Mouse (Mus musculus) midbrain, embryonic 13.5 days (tissue): Measurements from ENCODE around the gene B3galt1. TPM values are rescaled to one million over a fixed set of nuclear protein-coding genes. Genes with fewer than 3 reads are reported as not detected.

Source experiments
- ATAC-seq: fragments of 200-750 bp; cut with Nextera tagmentation; 2 replicates; pipeline ENCODE4 v1.8.0; 2017; ENCODE audit warnings: mild to moderate bottlenecking, moderate TSS enrichment, moderate library complexity
- H3K27ac ChIP-seq: fragments of 300-500 bp; sonication (generic); 2 replicates; pipeline ENCODE4 v1.5.1; 2015; ENCODE audit warnings: inconsistent platforms, mild to moderate bottlenecking, moderate library complexity
- H3K27me3 ChIP-seq: fragments of 300-500 bp; sonication (generic); 2 replicates; pipeline ENCODE4 v1.6.1; 2015; ENCODE audit warnings: mild to moderate bottlenecking, inconsistent platforms
- H3K36me3 ChIP-seq: fragments of 300-500 bp; sonication (generic); 2 replicates; pipeline ENCODE4 v1.6.1; 2015; ENCODE audit warnings: mild to moderate bottlenecking, inconsistent platforms
- H3K4me1 ChIP-seq: fragments of 300-500 bp; sonication (generic); replicated peaks from 2 replicates; pipeline ENCODE4 v1.6.1; 2015; ENCODE audit warnings: inconsistent platforms
- H3K4me2 ChIP-seq: fragments of 300-500 bp; sonication (generic); replicated peaks from 2 replicates; pipeline ENCODE4 v1.6.1; 2015; ENCODE audit warnings: moderate library complexity, mild to moderate bottlenecking, inconsistent platforms
- H3K4me3 ChIP-seq: fragments of 300-500 bp; sonication (generic); replicated peaks from 2 replicates; pipeline ENCODE4 v1.5.1; 2015; ENCODE audit warnings: mild to moderate bottlenecking, inconsistent platforms
- H3K9ac ChIP-seq: fragments of 300-500 bp; sonication (generic); replicated peaks from 2 replicates; pipeline ENCODE4 v1.6.1; 2015; ENCODE audit warnings: mild to moderate bottlenecking, inconsistent platforms
- H3K9me3 ChIP-seq: fragments of 300-500 bp; sonication (generic); 2 replicates; pipeline ENCODE4 v1.6.1; 2016; ENCODE audit warnings: mild to moderate bottlenecking, inconsistent platforms
- WGBS: fragments of 180-500 bp; shearing (Covaris S2); methylation state at CpG from one replicate; pipeline ENCODE4 v1.1.7; 2015; 5-methylcytosine and 5-hydroxymethylcytosine counted together
- polyA plus RNA-seq: library from polyadenylated mRNA; unstranded; fragments of >200 nt; fragmentation: Nextera tagmentation; extraction: Ambion mirVana; gene quantifications from 2 replicates; pipeline ENCODE4 v1.2.1, GENCODE M21; 2015

Gene B3galt1
- polyA plus RNA-seq, 1 experiment from 2014 or later, result 43.5 TPM

GRCm38 (mm10) chr2:68021541-68022152, 456.0 kb downstream of the B3galt1 start:
- H3K27me3 ChIP-seq, result no peaks in the 10 kb centered on the region
- WGBS, result 88% methylated on average over 6 of the region's 6 CpGs
- H3K4me1 ChIP-seq, result no peaks in the 10 kb centered on the region
- no peaks in the 10 kb centered on the region for H3K36me3 ChIP-seq
- ATAC-seq, result no peak
- no peak overlapping the region for H3K4me2 ChIP-seq
- H3K9me3 ChIP-seq, result no peaks in the 10 kb centered on the region
- H3K9ac ChIP-seq, result no peak overlapping the region
- no peak overlapping the region for H3K4me3 ChIP-seq
- H3K27ac ChIP-seq, result no peak overlapping the region

GRCm38 (mm10) chr2:68028811-68029210, 463.1 kb downstream of the B3galt1 start:
- 97% methylated on average over 2 of the region's 2 CpGs for WGBS
- Histone ChIP-seq H3K9ac (no peak overlapping the region), H3K27me3 (no peaks in the 10 kb centered on the region), H3K27ac (no peak overlapping the region), H3K36me3 (no peaks in the 10 kb centered on the region), H3K9me3 (no peaks in the 10 kb centered on the region), H3K4me3 (no peak overlapping the region), H3K4me1 (no peaks in the 10 kb centered on the region), H3K4me2 (no peak overlapping the region)
- ATAC-seq, result no peak

- no peaks in the 10 kb centered on the region for H3K9me3 ChIP-seq
- no peak overlapping the region for H3K4me3 ChIP-seq
- no peak overlapping the region for H3K27ac ChIP-seq
- no peak for ATAC-seq
- H3K27me3 ChIP-seq, result no peaks in the 10 kb centered on the region
- no peak overlapping the region for H3K4me2 ChIP-seq
- 90% methylated on average over 3 of the region's 3 CpGs for WGBS
- no peak overlapping the region for H3K9ac ChIP-seq
- no peaks in the 10 kb centered on the region for H3K36me3 ChIP-seq
- H3K4me1 ChIP-seq, result no peaks in the 10 kb centered on the region
Observed at GRCm38 (mm10) chr2:68034711-68035110, 469.0 kb downstream of the B3galt1 start.

GRCm38 (mm10) chr2:68040752-68041151, 475.1 kb downstream of the B3galt1 start:
- no peaks in the 10 kb centered on the region for H3K36me3 ChIP-seq
- no peaks in the 10 kb centered on the region for H3K9me3 ChIP-seq
- H3K27me3 ChIP-seq, result no peaks in the 10 kb centered on the region
- WGBS, result 87% methylated on average over 5 of the region's 5 CpGs
- H3K27ac ChIP-seq, result no peak overlapping the region
- no peak overlapping the region for H3K4me2 ChIP-seq
- H3K4me3 ChIP-seq, result no peak overlapping the region
- H3K9ac ChIP-seq, result no peak overlapping the region
- no peak for ATAC-seq
- H3K4me1 ChIP-seq, result no peaks in the 10 kb centered on the region

GRCm38 (mm10) chr2:68052481-68052880, 486.8 kb downstream of the B3galt1 start:
- no peak for ATAC-seq
- 86% methylated on average over 6 of the region's 6 CpGs for WGBS
- no peak overlapping the region for H3K4me3 ChIP-seq
- H3K4me1 ChIP-seq, result no peaks in the 10 kb centered on the region
- no peak overlapping the region for H3K27ac ChIP-seq
- H3K27me3 ChIP-seq, result no peaks in the 10 kb centered on the region
- H3K36me3 ChIP-seq, result no peaks in the 10 kb centered on the region
- H3K9ac ChIP-seq, result no peak overlapping the region
- no peaks in the 10 kb centered on the region for H3K9me3 ChIP-seq
- H3K4me2 ChIP-seq, result no peak overlapping the region

- no peak overlapping the region for H3K9ac ChIP-seq
- no peak overlapping the region for H3K4me2 ChIP-seq
- H3K27me3 ChIP-seq, result no peaks in the 10 kb centered on the region
- no peak overlapping the region for H3K27ac ChIP-seq
- no peaks in the 10 kb centered on the region for H3K36me3 ChIP-seq
- H3K9me3 ChIP-seq, result no peaks in the 10 kb centered on the region
- no peak for ATAC-seq
- H3K4me1 ChIP-seq, result no peaks in the 10 kb centered on the region
- 53% methylated on average over 3 of the region's 3 CpGs for WGBS
- no peak overlapping the region for H3K4me3 ChIP-seq
Observed at GRCm38 (mm10) chr2:68053243-68053642, 487.6 kb downstream of the B3galt1 start.

- 90% methylated on average over 4 of the region's 4 CpGs for WGBS
- no peak for ATAC-seq
Observed at GRCm38 (mm10) chr2:68061341-68061740, 495.7 kb downstream of the B3galt1 start.

GRCm38 (mm10) chr2:68079426-68080360, 514.0 kb downstream of the B3galt1 start:
- WGBS, result 79% methylated on average over 5 of the region's 5 CpGs
- no peak overlapping the region for H3K27ac ChIP-seq
- H3K36me3 ChIP-seq, result no peaks in the 10 kb centered on the region
- H3K4me1 ChIP-seq, result no peaks in the 10 kb centered on the region
- no peak overlapping the region for H3K4me3 ChIP-seq
- no peaks in the 10 kb centered on the region for H3K27me3 ChIP-seq
- no peak overlapping the region for H3K4me2 ChIP-seq
- ATAC-seq, result 0 out of 2 replicates have a peak, but pooled peaks have one; percentile 30
- H3K9me3 ChIP-seq, result no peaks in the 10 kb centered on the region
- H3K9ac ChIP-seq, result no peak overlapping the region

More at GRCm38 (mm10) chr2:68061341-68061740, 495.7 kb downstream of the B3galt1 start:
- no peak overlapping the region for H3K9ac ChIP-seq
- H3K4me1 ChIP-seq, result no peaks in the 10 kb centered on the region
- H3K36me3 ChIP-seq, result no peaks in the 10 kb centered on the region
- no peak overlapping the region for H3K4me2 ChIP-seq
- H3K4me3 ChIP-seq, result no peak overlapping the region
- no peak overlapping the region for H3K27ac ChIP-seq
- no peaks in the 10 kb centered on the region for H3K27me3 ChIP-seq
- H3K9me3 ChIP-seq, result no peaks in the 10 kb centered on the region

- H3K27me3 ChIP-seq, result no peaks in the 10 kb centered on the region
- no peak overlapping the region for H3K4me3 ChIP-seq
- H3K4me2 ChIP-seq, result no peak overlapping the region
- H3K4me1 ChIP-seq, result no peaks in the 10 kb centered on the region
- ATAC-seq, result peak; percentile 56; the same call in 1 of the 2 replicates
- no peaks in the 10 kb centered on the region for H3K9me3 ChIP-seq
- H3K9ac ChIP-seq, result no peak overlapping the region
- H3K27ac ChIP-seq, result 0 out of 2 replicates have a peak overlapping the region, but pooled peaks have one; percentile 30
- no peaks in the 10 kb centered on the region for H3K36me3 ChIP-seq
Observed at GRCm38 (mm10) chr2:68080872-68081280, 515.2 kb downstream of the B3galt1 start.

- WGBS, result 85% methylated on average over 1 of the region's 1 CpGs
- H3K4me1 ChIP-seq, result no peaks in the 10 kb centered on the region
- no peak for ATAC-seq
- no peak overlapping the region for H3K9ac ChIP-seq
- no peak overlapping the region for H3K4me2 ChIP-seq
- H3K27me3 ChIP-seq, result no peaks in the 10 kb centered on the region
- H3K36me3 ChIP-seq, result no peaks in the 10 kb centered on the region
- H3K4me3 ChIP-seq, result no peak overlapping the region
- H3K27ac ChIP-seq, result no peak overlapping the region
- H3K9me3 ChIP-seq, result no peaks in the 10 kb centered on the region
Observed at GRCm38 (mm10) chr2:68084483-68084882, 518.8 kb downstream of the B3galt1 start.

- Histone ChIP-seq H3K9me3 (no peaks in the 10 kb centered on the region), H3K4me3 (no peak overlapping the region), H3K36me3 (no peaks in the 10 kb centered on the region), H3K27ac (no peak overlapping the region), H3K9ac (no peak overlapping the region), H3K4me1 (no peaks in the 10 kb centered on the region), H3K4me2 (no peak overlapping the region), H3K27me3 (no peaks in the 10 kb centered on the region)
- WGBS, result 78% methylated on average over 4 of the region's 4 CpGs
- no peak for ATAC-seq
Observed at GRCm38 (mm10) chr2:68086101-68086500, 520.4 kb downstream of the B3galt1 start.

- no peak overlapping the region for H3K27ac ChIP-seq
- 81% methylated on average over 2 of the region's 2 CpGs for WGBS
- no peaks in the 10 kb centered on the region for H3K9me3 ChIP-seq
- ATAC-seq, result no peak
- H3K27me3 ChIP-seq, result no peaks in the 10 kb centered on the region
- H3K4me1 ChIP-seq, result no peaks in the 10 kb centered on the region
- no peak overlapping the region for H3K4me2 ChIP-seq
- H3K4me3 ChIP-seq, result no peak overlapping the region
- H3K9ac ChIP-seq, result no peak overlapping the region
- no peaks in the 10 kb centered on the region for H3K36me3 ChIP-seq
Observed at GRCm38 (mm10) chr2:68091559-68091958, 525.9 kb downstream of the B3galt1 start.
